Mouse (Mus musculus): ENCODE results near the gene Calcrl. TPM values are rescaled to one million over a fixed set of nuclear protein-coding genes. Genes with fewer than 3 reads are reported as not detected.

Calcrl gene
- polyA plus RNA-seq, 1 experiment from 2014 or later = 12.7 TPM

DNA sequence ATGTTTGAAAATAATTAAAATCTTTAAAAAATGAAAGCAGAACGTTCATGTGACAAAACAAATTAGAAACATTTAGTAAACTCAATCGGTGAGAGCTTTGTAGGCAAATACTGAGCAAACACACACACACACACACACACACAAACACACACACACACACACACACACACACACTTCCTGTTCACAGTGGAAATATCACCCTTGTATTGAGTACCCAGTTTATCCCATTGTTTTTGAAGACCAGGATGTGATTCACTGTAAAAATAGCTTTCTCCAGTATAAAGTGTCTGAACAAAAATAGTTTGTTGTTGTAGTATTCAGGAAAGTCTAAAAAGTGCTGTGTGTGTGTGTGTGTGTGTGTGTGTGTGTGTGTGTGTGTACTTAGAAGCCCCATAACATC lies 130.1 kb downstream of the Calcrl start:
- Histone ChIP-seq H3K4me3 (replicated peaks) (no peak overlapping the region), H3K4me2 (no peak overlapping the region), H3K9me3 (no peaks in the 10 kb centered on the region), H3K27ac (no peak overlapping the region), H3K36me3 (no peaks in the 10 kb centered on the region), H3K27me3 (no peaks in the 10 kb centered on the region), H3K4me1 (replicated peaks) (peaks cover 5% of the 10 kb centered on the region), H3K9ac (replicated peaks) (no peak overlapping the region)
- no peak for ATAC-seq (ENCODE audit: insufficient number of reproducible peaks, insufficient read depth, low FRiP score, low TSS enrichment, low read depth)
- WGBS = 94% methylated on average over 2 of the region's 2 CpGs

DNA sequence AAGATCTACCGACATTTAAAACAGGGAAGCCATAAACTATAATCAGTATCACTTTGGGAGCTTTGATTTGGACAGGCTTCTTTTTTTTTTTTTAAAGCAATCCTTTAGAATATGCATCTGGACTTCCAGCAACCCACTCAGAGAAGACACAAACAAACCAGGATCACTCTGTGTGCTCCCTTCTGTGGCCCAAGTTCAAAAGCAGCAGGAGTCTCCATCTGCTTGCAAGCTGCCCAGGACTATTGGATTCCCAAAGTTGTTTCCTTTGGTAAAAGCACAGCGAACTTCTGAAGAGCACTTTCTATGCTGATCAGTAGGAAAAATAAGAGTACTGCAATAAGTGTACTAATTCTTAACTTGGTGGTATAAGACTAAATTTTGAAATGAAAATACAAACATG lies 130.6 kb downstream of the Calcrl start:
- 54% methylated on average over 2 of the region's 2 CpGs for WGBS
- H3K27me3 ChIP-seq = no peaks in the 10 kb centered on the region
- ATAC-seq (ENCODE audit: insufficient number of reproducible peaks, insufficient read depth, low FRiP score, low TSS enrichment, low read depth) = no peak

GRCm38 (mm10) chr2:84292351-84293000 lies 132.7 kb downstream of the Calcrl start:
- Histone ChIP-seq H3K27ac (no peak overlapping the region), H3K9me3 (no peaks in the 10 kb centered on the region), H3K4me1 (replicated peaks) (peaks cover 5% of the 10 kb centered on the region), H3K36me3 (no peaks in the 10 kb centered on the region), H3K27me3 (no peaks in the 10 kb centered on the region), H3K9ac (replicated peaks) (no peak overlapping the region), H3K4me2 (no peak overlapping the region), H3K4me3 (replicated peaks) (no peak overlapping the region)
- 89% methylated on average over 4 of the region's 4 CpGs for WGBS
- ATAC-seq (ENCODE audit: insufficient number of reproducible peaks, insufficient read depth, low FRiP score, low TSS enrichment, low read depth) = no peak

More for the DNA sequence above, 130.6 kb downstream of the Calcrl start:
- Histone ChIP-seq H3K4me1 (replicated peaks) (peaks cover 5% of the 10 kb centered on the region), H3K4me2 (no peak overlapping the region), H3K4me3 (replicated peaks) (no peak overlapping the region), H3K9ac (replicated peaks) (no peak overlapping the region), H3K27ac (no peak overlapping the region), H3K9me3 (no peaks in the 10 kb centered on the region), H3K36me3 (no peaks in the 10 kb centered on the region)

DNA sequence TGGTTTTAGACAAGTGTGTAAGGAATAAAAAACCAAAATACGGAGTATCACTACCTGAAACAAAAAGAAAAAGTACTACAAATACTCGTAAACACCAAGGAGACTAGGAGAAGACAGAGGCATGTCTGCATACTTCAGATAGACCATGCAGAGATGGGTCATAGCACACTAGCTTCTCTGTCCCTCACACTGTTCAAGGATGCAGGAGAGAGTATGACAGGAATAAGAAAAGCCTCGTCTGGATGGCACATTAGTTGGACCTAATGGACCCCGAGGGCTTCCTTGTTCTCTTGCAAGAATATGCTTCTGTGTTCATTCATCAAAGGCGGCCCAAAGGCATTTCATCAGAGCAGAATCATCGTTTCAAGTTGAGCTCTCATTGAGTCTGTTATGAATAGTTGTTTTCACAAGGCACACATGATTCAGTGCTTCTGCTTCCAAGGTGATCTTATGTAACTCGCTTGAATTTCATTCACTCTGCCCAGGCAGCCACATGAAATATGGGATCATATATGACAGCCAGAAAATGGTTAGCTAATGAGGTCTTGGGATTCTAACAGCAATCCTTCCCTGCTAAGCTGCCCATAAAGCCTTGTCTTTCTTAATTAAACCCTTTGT lies 136.2 kb downstream of the Calcrl start:
- Histone ChIP-seq H3K27ac (no peak overlapping the region), H3K4me2 (no peak overlapping the region), H3K9ac (replicated peaks) (no peak overlapping the region), H3K27me3 (no peaks in the 10 kb centered on the region), H3K4me3 (replicated peaks) (no peak overlapping the region), H3K9me3 (no peaks in the 10 kb centered on the region), H3K36me3 (no peaks in the 10 kb centered on the region), H3K4me1 (replicated peaks) (no peaks in the 10 kb centered on the region)
- 78% methylated on average over 7 of the region's 7 CpGs for WGBS
- ATAC-seq (ENCODE audit: insufficient number of reproducible peaks, insufficient read depth, low FRiP score, low TSS enrichment, low read depth) = no peak

Other genes with a start within 250 kb of the Calcrl start
- gene Tfpi, start 51.4 kb upstream of the Calcrl start, polyA plus RNA-seq (2016; fragmentation: Nextera tagmentation; extraction: Ambion mirVana) = 15.1 and 16.2 TPM in 2 replicates
- gene Ctnnd1, start 225.4 kb upstream of the Calcrl start, polyA plus RNA-seq (2016; fragmentation: Nextera tagmentation; extraction: Ambion mirVana) = 42.0 and 49.6 TPM in 2 replicates
- gene Btbd18, start 233.7 kb upstream of the Calcrl start, polyA plus RNA-seq (2016; fragmentation: Nextera tagmentation; extraction: Ambion mirVana) = 0.35 and 0.53 TPM in 2 replicates
- 438 and 451 TPM in 2 replicates for gene Selenoh, start 245.4 kb upstream of the Calcrl start, polyA plus RNA-seq (2016; fragmentation: Nextera tagmentation; extraction: Ambion mirVana)